Mouse (Mus musculus) adrenal gland, adult 18-20 months (tissue): Measurements from ENCODE around the gene Mettl26. TPM values are rescaled to one million over a fixed set of nuclear protein-coding genes. Genes with fewer than 3 reads are reported as not detected.

Experiments
- DNase-seq, 2 experiments: peaks; one replicate each; pipeline ENCODE4 v3.0.0; 2021 to 2022; ENCODE audit warnings: low spot score in 2 of 2
- total RNA-seq, 2 experiments: library from RNA; stranded (reverse); gene quantifications; 1 replicate in 1 of 2; 2 replicates in 1 of 2; pipeline ENCODE4 v1.2.3; 2021

The Mettl26 gene
- total RNA-seq, 2 experiments from 2014 or later = 97.4 to 106 TPM

GRCm38 (mm10) chr17:25836397-25837075 is 38.3 kb upstream of the Mettl26 start:
- DNase-seq = no peak

GRCm38 (mm10) chr17:25837076-25837410 is 37.8 kb upstream of the Mettl26 start, which contains the start of gene Rhbdl1:
Gene Rhbdl1 (minus strand): TSS chr17:25837295.
- peak; percentile 68 to 77 for DNase-seq

- DNase-seq = no peak
These were observed 37.3 kb upstream of the Mettl26 start for GRCm38 (mm10) chr17:25837533-25837932.

DNA sequence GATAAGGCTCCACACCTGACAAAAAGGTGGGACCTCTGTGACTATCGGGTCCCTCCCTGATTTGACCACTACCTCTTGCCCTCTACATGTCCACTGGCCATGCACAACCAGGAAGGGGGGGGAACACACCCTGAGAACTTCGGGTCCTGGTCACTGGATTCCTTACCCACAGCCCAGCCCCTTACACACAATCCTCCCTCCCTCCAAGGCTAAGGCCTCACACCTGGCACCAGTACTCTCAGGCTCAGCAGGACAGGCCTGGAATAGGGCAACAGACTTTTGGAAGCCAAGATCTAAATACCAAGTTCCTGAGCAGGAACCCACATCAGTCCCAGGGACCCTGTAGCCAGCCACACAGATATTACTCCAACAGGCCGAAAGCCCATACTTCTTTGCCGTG is 36.0 kb upstream of the Mettl26 start:
- no peak for DNase-seq

DNA sequence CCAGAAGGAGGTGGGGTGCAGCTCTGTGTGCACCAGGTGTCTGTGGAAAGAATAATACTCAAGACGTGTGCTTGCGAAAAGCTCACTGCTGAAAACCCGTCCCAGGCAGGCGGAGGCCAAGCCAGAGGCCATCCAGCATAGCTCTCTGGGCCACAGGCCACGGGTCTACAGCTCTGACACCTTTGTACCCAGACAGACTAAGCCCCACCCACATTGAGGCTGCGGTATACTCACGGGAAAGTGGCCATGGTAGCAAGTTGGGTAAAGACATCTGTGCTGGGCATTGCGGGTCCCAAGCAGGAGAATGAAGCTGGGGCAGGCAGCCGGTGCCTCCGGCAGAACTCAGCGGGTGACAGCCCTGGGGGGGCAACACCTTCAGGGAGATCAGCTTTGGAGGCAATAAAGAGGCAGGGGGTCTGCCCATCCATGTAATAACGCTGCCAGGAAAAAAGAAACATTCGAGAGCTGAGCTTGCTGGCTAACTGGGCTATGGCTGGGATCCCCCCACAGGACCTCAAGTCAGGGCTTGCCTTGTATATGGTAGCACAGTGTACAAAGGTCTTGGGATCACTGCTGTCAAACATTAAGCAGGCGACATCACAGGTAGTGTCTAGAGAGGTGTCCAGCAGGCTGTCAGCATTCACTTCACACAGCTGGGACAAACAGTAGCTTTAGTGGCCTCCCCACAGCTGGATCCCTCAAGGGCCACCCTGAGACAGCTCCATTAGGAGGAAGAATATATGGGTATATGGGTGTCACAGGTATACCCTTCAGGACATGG is 35.2 kb upstream of the Mettl26 start:
- no peak for DNase-seq

DNA sequence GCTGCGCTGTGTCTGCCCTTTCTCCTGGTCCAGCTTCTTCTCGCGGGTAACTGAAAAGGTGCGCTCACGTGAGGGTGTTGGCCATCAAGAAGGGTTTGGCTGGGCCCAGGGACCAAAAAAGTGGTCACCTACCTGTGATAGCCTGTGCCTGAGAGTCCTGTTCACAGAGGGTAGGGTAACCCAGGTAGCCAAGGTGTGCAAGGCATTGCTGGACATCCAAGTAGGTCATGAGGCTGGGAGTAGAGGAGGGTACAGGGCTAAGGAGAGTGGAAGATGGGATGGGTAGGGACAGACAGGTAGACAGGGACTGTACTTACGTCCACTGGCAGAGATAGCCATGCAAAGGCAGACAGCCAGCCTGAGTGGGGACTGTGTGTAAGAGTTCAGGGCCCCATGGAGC is 34.4 kb upstream of the Mettl26 start:
- no peak for DNase-seq

- no peak for DNase-seq
These were observed 33.6 kb upstream of the Mettl26 start, which contains the start of gene Gm20683 for GRCm38 (mm10) chr17:25841117-25841880. Gene Gm20683 (minus strand): TSS chr17:25841763.

GRCm38 (mm10) chr17:25842509-25842908 is 32.4 kb upstream of the Mettl26 start:
- no peak for DNase-seq

DNA sequence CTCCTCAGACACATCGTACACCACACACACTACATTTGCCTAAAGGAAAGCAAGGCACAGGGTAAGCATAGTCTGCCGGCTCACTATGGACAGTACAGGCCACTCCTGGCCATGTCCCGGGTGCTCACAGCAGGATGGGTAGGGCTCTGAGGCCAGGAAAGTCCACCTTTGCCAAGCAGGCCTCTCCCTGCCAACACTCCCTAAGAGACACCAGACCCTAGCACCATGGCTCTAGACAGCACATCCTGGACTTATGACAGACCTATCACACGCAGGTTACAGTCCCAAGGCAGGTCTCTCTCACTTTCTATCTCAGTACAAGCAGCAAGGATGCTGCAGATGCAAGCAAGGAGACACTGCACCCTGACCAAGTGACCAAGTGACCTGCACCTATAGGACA is 31.8 kb upstream of the Mettl26 start:
- no peak for DNase-seq

GRCm38 (mm10) chr17:25843636-25844395 is 31.1 kb upstream of the Mettl26 start:
- no peak for DNase-seq

DNA sequence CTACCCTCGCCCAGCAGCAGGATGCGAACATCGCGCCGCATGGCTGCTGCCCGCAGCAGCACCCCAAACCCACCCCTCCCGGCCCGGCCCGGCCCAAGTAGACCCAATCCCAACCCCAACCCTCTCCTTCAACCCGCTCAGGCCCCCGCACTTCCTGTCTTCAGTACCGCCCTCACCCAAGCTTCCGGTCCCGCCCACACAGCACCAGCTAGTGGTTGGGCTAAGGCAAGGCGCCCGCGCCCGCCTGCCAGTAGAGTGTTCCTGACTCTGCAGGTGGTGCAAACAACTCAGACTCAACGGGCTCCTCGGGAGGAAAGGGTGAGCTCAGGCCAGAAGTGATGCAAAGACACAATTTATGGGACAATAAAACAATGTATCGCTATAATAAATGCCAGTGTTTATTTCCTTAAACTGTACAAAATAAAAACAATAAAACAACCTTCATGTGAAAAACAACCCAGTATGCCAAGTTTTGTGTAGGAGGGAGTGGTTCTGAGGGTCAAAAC is 30.4 kb upstream of the Mettl26 start, which contains the start of gene Rhot2:
TSS of gene Rhot2 (minus strand) at position 456 of the 506 bp plus-strand sequence.
- DNase-seq = peak; percentile 90 to 91

- no peak for DNase-seq
These were observed 14.6 kb upstream of the Mettl26 start for GRCm38 (mm10) chr17:25860229-25860628.

DNA sequence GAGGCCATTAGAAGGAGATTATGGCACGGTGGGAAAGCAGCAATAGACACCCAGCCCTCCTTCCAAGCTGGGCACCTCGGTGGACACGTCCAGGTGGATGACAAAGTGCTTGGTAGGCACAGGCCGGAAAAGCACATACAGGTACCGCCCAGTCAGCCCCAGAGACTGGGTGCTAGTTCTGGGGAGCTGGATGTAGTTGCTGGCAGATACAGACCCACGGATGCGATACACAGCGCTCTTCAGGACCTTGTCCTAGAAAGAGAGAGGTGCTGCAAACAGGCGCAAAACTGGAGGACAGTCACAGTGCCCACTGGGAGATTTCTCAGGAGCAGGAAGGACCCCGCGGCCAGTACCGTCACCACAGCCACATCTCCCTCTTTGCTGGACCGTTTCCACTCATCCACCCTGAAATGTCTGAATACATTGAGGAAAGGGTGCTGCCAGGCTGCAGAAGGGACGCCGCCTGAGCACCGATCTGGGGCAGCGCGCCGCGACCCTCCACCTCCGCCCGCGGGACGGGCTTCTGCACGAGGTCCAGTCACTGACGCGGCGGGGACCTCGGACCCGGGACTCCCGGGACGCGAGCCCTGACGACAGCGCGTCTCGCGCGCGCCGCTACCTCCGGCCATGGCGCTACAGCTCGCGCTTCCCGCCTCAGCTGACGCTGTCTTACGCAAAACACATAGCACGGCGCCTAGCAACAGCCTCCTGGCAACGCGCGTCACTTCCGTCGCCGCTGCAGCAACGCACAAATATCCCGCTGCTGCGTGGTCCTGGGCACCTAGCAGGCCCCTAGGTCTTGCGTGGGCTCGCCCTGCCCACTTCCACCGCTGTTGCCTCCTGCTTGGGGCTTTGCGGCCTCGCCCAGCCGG is 13.8 kb upstream of the Mettl26 start, which contains the start of gene Wdr90:
TSS of gene Wdr90 (minus strand) at position 670 of the 872 bp plus-strand sequence.
- DNase-seq = peak; percentile 87

GRCm38 (mm10) chr17:25861704-25862612 is 12.9 kb upstream of the Mettl26 start:
- DNase-seq = no peak

DNA sequence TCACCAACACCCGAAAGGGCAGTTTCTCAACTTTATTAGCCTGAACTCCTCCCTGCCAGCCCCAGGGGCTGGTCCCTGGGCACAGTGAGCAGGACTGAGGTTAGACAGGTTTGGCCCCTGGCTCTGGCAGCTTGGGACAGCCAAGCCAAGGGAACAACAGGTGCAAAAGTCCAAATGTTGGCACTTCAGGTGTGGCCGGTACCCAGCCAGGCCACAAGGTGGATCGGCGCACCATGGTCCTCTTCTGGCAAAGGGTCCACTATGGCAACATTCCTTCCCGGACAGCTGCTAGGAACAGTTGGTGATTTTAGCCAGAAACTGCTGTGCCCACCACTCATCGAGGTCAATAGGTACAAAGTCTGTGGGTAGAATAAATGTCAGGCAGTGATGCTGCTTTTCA is 11.2 kb upstream of the Mettl26 start:
- no peak for DNase-seq

DNA sequence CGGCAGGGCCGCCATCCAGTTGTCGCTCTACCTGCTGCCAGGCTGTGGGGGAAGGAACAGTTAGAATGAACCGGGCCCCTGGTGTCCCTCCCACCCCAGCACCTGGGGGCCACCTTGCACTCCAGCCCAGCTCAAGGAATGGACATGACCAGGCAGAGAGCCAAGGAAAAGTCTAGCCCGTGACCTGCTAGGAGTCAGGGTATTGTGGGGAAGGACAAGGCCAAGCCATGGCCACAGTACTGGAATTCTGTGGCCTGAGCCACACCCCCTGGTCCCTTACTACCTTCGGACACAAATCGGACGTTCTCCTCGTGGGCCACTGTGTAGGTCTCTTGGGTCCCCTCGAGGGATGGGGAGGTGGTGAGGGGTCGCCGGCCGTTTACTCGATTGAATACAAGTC is 10.6 kb upstream of the Mettl26 start:
- DNase-seq = no peak

GRCm38 (mm10) chr17:25865288-25865687 is 9.6 kb upstream of the Mettl26 start:
- DNase-seq = no peak

DNA sequence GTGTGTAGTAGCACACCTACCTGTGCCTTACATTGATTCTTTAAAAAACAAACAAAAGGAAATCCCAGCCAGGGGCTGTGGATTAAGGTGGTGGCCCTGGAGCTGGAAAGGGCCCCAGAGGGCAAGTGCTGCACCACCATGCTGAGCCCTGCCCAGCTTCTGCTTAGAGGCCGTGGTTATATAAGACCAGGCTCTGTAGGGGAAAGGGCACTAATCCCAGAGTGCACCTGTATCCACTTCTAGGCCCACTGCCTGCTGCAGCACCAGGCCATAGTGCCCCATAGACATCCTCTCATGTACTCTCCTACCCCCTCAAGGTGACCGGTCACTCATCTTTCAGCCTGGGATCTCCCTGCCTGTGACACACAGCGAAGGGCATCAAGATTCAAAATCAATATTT is 8.7 kb upstream of the Mettl26 start:
- no peak for DNase-seq

DNA sequence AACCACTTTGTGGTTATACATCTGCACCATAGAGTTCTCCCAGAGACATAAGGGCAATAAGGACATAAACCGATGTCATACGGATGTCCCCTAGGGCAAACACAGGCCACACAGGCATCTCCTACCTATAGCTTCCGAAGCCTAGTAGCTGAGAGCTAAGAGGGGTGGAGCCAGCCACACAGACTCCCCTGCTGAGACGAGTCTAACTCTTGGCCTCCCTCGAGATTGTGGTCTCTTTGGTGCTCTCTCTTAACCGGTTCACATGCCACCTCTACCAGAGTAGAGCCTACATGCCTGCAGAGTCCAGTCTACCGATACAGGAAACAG is 7.4 kb upstream of the Mettl26 start:
- DNase-seq = no peak
